Mouse (Mus musculus) ES-E14 (cell line): Measurements from ENCODE around the gene Wnt9a.

Source experiments
- CHD2 ChIP-seq: IDR thresholded peaks from 2 replicates; pipeline ENCODE4 v1.6.1; 2014; ENCODE audit warnings: mild to moderate bottlenecking, low read depth, low read length, inconsistent platforms
- ZC3H11A ChIP-seq: IDR thresholded peaks from 2 replicates; pipeline ENCODE4 v1.6.1; 2012; ENCODE audit warnings: low read depth, mild to moderate bottlenecking, inconsistent platforms, low read length, borderline replicate concordance
- ZNF384 ChIP-seq: IDR thresholded peaks from 2 replicates; pipeline ENCODE4 v1.6.1; 2012; ENCODE audit warnings: low read depth, low read length, inconsistent platforms

DNA sequence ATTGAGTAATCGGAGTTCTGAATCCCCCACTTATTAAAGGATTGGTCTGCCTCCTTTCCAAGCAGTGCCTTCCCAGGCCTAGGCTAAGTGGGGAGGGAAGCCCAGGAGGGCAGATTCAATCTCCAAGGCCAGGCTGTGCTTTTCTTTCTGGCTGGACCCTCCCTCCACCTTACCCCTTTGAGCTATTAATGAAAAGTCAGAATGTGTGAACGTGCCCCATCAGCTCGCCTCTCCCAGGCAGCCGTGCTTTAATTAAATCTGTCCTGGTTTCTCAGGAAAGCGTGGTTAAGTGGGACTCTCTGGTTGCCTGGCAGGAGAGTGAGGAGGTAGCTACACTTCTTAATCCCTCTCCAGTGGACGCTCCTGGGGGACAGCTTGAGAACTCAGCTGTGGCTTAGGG, 22.9 kb downstream of the Wnt9a start:
- TF ChIP-seq CHD2 (no peak), ZNF384 (no peak), ZC3H11A (no peak)
